Mouse (Mus musculus) C2C12 (cell line): ENCODE results near the gene Acoxl. TPM values are rescaled to one million over a fixed set of nuclear protein-coding genes. Genes with fewer than 3 reads are reported as not detected.

ENCODE experiments used
- H3K27me3 ChIP-seq: one replicate; pipeline ENCODE4 v1.6.1; 2011; ENCODE audit not compliant: control insufficient read depth, insufficient read depth, insufficient read length
- H3K36me3 ChIP-seq: one replicate; pipeline ENCODE4 v1.6.1; 2011; ENCODE audit not compliant: control insufficient read depth, insufficient read depth
- H3K4me3 ChIP-seq: one replicate; pipeline ENCODE4 v1.5.1; 2011; ENCODE audit warnings: mild to moderate bottlenecking, control low read depth; ENCODE audit not compliant: poor library complexity, insufficient read depth, severe bottlenecking
- H3K79me2 ChIP-seq: one replicate; pipeline ENCODE4 v1.6.1; 2011; ENCODE audit not compliant: control insufficient read depth, insufficient read depth
- H3K79me3 ChIP-seq: one replicate; pipeline ENCODE4 v1.6.1; 2011; ENCODE audit warnings: low read depth, control low read depth
- H3ac ChIP-seq: one replicate; pipeline ENCODE3; 2011; ENCODE audit warnings: low read depth; ENCODE audit not compliant: control insufficient read depth, insufficient read length
- CEBPB ChIP-seq: IDR thresholded peaks from one replicate; pipeline ENCODE4 v1.6.1; 2011; ENCODE audit warnings: low read depth, mild to moderate bottlenecking, control low read depth, moderate library complexity
- CTCF ChIP-seq: IDR thresholded peaks from one replicate; pipeline ENCODE4 v1.5.1; 2011; ENCODE audit not compliant: control insufficient read depth, insufficient read depth, insufficient read length
- FOSL1 ChIP-seq: IDR thresholded peaks from one replicate; pipeline ENCODE4 v1.8.0; 2011; ENCODE audit warnings: mild to moderate bottlenecking, low read length; ENCODE audit not compliant: poor library complexity, insufficient read depth, severe bottlenecking
- MAX ChIP-seq: IDR thresholded peaks from one replicate; pipeline ENCODE4 v1.6.1; 2011; ENCODE audit warnings: mild to moderate bottlenecking, control low read depth
- MYOD1 ChIP-seq: IDR thresholded peaks from one replicate; pipeline ENCODE4 v1.6.1; 2011; ENCODE audit warnings: low read depth; ENCODE audit not compliant: control insufficient read depth, insufficient read length
- MYOG ChIP-seq: IDR thresholded peaks from one replicate; pipeline ENCODE4 v1.6.1; 2011; ENCODE audit not compliant: control insufficient read depth, insufficient read length; ENCODE audit errors: extremely low read depth
- USF1 ChIP-seq: IDR thresholded peaks from one replicate; pipeline ENCODE4 v1.6.1; 2011; ENCODE audit warnings: low read depth, mild to moderate bottlenecking, control low read depth, moderate library complexity
- microRNA-seq: library from miRNA; unstranded; fragments of <30 nt; microRNA quantifications from one replicate; pipeline ENCODE4, GENCODE M21; 2019; ENCODE audit warnings: borderline microRNAs expressed
- polyA plus RNA-seq: library from polyadenylated mRNA; unstranded; fragments of >200 nt; fragmentation: generic; extraction: Trizol; gene quantifications from one replicate; pipeline ENCODE4 v1.2.1, GENCODE M21; 2012; ENCODE audit warnings: missing spikeins

The Acoxl gene
- polyA plus RNA-seq, 1 experiment, result not detected

- no peak for TF ChIP-seq FOSL1
- TF ChIP-seq MAX, result no peak
- TF ChIP-seq USF1, result no peak
- no peak for TF ChIP-seq CEBPB
- H3K4me3 ChIP-seq, result no peak overlapping the region
- H3K27me3 ChIP-seq, result no peaks in the 10 kb centered on the region
- no peaks in the 10 kb centered on the region for H3K79me3 ChIP-seq
- H3K36me3 ChIP-seq, result no peaks in the 10 kb centered on the region
- H3ac ChIP-seq, result no peak overlapping the region
- H3K79me2 ChIP-seq, result no peaks in the 10 kb centered on the region
Observed at GRCm38 (mm10) chr2:128169972-128170371, 331.3 kb downstream of the Acoxl start.

- Histone ChIP-seq H3K4me3 (no peak overlapping the region), H3K36me3 (no peaks in the 10 kb centered on the region), H3K79me3 (no peaks in the 10 kb centered on the region), H3K27me3 (no peaks in the 10 kb centered on the region), H3K79me2 (no peaks in the 10 kb centered on the region), H3ac (no peak overlapping the region)
- TF ChIP-seq CTCF (no peak), MAX (no peak), FOSL1 (no peak), USF1 (no peak), CEBPB (no peak), MYOG (no peak), MYOD1 (no peak)
Observed at GRCm38 (mm10) chr2:128170614-128171013, 331.9 kb downstream of the Acoxl start.

- TF ChIP-seq CTCF, result no peak
- TF ChIP-seq CEBPB, result no peak
- TF ChIP-seq MYOD1, result no peak
- no peak for TF ChIP-seq MAX
- TF ChIP-seq USF1, result no peak
- H3K79me2 ChIP-seq, result no peaks in the 10 kb centered on the region
Observed at GRCm38 (mm10) chr2:128172266-128172665, 333.6 kb downstream of the Acoxl start.

More at GRCm38 (mm10) chr2:128172266-128172665, 333.6 kb downstream of the Acoxl start:
- Histone ChIP-seq H3K79me3 (no peaks in the 10 kb centered on the region), H3K27me3 (no peaks in the 10 kb centered on the region), H3ac (no peak overlapping the region), H3K4me3 (no peak overlapping the region), H3K36me3 (no peaks in the 10 kb centered on the region)

Small RNA genes within 50 kb of the gene (microRNA-seq; reads per million reads assigned to microRNA genes)
- not detected for gene Gm22411

Other genes with a start within 250 kb of the Acoxl start
- gene Mal, start 182.2 kb upstream of the Acoxl start, polyA plus RNA-seq, result 0.12 TPM
- gene Mall, start 108.9 kb upstream of the Acoxl start, polyA plus RNA-seq, result not detected
- gene Nphp1, start 50.0 kb upstream of the Acoxl start, polyA plus RNA-seq, result 16.4 TPM
- 41.3 TPM for gene Mtln, start 46.4 kb upstream of the Acoxl start, polyA plus RNA-seq
- 10.0 TPM for gene Bub1, start 7.0 kb upstream of the Acoxl start, polyA plus RNA-seq